Mouse (Mus musculus): ENCODE measurements around the gene Myl6b. TPM values are rescaled to one million over a fixed set of nuclear protein-coding genes. Genes with fewer than 3 reads are reported as not detected.

Myl6b gene
- 20.3 and 23.2 TPM in 2 replicates for polyA plus RNA-seq (2012; rRNA removed)

DNA sequence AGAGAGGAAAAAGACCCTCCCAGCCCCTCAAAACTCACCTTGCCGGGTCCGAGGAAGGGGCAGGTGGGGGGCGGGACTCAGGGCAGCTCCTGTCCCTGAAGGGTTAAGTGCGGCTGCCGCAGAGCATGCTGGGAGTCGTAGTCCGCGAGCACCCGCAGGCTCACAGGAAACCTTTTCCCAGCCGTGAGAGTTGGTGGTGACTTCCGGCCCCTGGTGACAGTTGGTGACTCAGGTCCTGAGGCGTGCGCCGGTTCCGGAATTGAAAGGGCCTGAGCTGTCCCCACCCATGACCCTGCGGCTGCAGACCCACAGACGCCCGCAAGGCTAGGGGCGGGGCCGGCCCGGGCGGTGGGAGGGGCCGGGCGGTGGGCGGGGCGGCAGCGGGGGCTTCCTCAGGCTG, at the start of gene Myl6b:
Gene Myl6b (minus strand): TSS at position 96 of the 400 bp plus-strand sequence.
- TF ChIP-seq POLR2A (IDR thresholded peaks at IDR 0.05; ENCODE audit: control insufficient read depth, low read depth, low read length) (peak; percentile 65), CTCF (IDR thresholded peaks at IDR 0.05; ENCODE audit: control insufficient read depth, insufficient read depth, insufficient replicate concordance, low read depth, low read length) (no peak)
- H3K27ac ChIP-seq (ENCODE audit: control insufficient read depth, insufficient read depth, low read depth, low read length) = peak within 1 kb of the TSS; percentile 81

DNA sequence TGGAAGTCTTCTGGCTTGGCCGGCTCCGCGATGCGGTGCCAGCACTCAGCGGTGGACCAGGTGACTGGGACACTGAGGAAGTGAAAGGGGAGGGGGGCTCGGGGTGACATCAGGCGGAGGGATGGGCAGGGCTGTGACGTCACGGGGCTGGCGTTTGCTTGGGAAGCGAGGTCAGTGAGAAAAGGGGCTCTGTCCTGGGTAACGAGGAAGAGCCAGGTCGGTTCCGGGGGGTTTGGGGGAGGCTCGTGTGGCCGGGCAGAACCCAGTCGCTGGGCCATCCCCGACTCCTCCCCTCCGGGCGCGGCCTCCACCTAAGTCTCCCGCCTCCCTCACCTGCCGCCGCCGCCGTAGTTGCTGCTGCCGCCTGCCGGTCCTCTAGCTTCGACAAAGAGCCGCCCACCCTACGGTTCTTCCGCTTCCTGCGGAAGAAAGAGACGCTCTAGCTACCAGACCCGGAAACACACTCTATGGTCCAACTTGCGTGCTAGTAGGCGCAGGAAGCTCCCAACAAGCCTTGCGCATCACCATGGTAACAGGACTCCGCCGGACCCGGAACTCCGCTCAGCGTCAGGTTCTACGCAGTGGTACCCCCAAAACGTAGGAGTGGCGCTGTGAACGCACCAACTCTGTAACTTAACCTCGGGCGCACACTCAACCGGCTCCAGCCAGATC, 49.0 kb upstream of the Myl6b start, which contains the start of gene Zc3h10:
Gene Zc3h10 (minus strand): TSS at position 414 of the 672 bp plus-strand sequence.
- Histone ChIP-seq H3K4me3 (ENCODE audit: control insufficient read depth, low read depth, low read length) (peak within 1 kb of the TSS; percentile 91), H3K27me3 (ENCODE audit: control insufficient read depth, insufficient read depth, low read length) (no peaks in the 10 kb centered on the region), H3K27ac (ENCODE audit: control insufficient read depth, insufficient read depth, low read depth, low read length) (peak within 1 kb of the TSS; percentile 96), H3K36me3 (ENCODE audit: control insufficient read depth, insufficient read depth, low read length) (peaks cover 11% of the 10 kb centered on the region), H3K4me1 (ENCODE audit: control insufficient read depth, insufficient read depth, low read length) (no peaks in the 10 kb centered on the region)
- TF ChIP-seq CTCF (IDR thresholded peaks at IDR 0.05; ENCODE audit: control insufficient read depth, insufficient read depth, insufficient replicate concordance, low read depth, low read length) = no peak
- TF ChIP-seq POLR2A (IDR thresholded peaks at IDR 0.05; ENCODE audit: control insufficient read depth, low read depth, low read length) = peak; percentile 67

More for the DNA sequence above, at the start of gene Myl6b:
- H3K4me1 ChIP-seq (ENCODE audit: control insufficient read depth, insufficient read depth, low read length) = peaks cover 26% of the 10 kb centered on the region
- H3K36me3 ChIP-seq (ENCODE audit: control insufficient read depth, insufficient read depth, low read length) = no peaks in the 10 kb centered on the region; the same call in 1 of the 2 replicates
- no peaks in the 10 kb centered on the region for H3K27me3 ChIP-seq (ENCODE audit: control insufficient read depth, insufficient read depth, low read length)
- peak within 1 kb of the TSS; percentile 91 for H3K4me3 ChIP-seq (ENCODE audit: control insufficient read depth, low read depth, low read length)

DNA sequence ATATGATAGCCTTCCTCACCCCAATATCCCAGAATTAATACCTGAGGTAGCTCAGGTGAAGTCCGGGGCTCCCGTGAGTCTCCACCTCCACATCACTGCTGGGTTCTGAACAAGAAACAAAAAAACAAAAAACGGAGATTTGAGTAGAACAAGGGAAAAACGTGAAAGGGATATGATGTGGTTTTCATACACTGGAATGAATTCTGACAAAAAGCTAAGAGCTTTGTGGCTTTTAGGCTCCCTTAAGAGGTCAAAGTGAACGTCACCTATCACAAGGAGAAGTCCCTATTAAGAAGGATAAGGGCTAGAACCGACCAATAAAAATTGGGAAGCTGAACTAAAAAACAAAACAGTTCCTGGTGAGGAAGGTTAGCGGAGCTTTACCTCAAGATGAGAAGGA, 48.3 kb upstream of the Myl6b start:
- TF ChIP-seq CTCF (IDR thresholded peaks at IDR 0.05; ENCODE audit: control insufficient read depth, insufficient read depth, insufficient replicate concordance, low read depth, low read length) (no peak), POLR2A (IDR thresholded peaks at IDR 0.05; ENCODE audit: control insufficient read depth, low read depth, low read length) (no peak)
- H3K27ac ChIP-seq (ENCODE audit: control insufficient read depth, insufficient read depth, low read depth, low read length) = peak overlapping the region; percentile 69

DNA sequence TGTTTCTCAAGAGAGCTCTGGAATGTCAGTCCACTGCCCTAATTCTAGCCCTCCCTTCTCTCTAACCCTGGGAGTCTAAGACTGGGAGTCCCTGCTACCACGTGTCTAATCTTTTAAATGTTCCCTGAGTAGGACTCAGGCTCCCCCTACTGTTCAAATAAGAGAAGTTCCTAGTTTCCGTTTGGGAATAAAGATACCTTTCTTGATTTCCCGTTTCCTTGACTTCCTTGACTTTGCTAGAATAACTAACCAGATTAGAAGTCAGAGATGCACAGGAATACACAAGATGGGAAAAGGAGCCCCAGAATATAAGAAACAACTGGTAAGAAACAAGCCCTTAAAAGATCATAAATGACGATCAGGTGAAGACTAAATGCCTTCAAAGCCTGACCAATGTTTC, 47.9 kb upstream of the Myl6b start:
- H3K27ac ChIP-seq (ENCODE audit: control insufficient read depth, insufficient read depth, low read depth, low read length) = no peak overlapping the region; the same call in 1 of the 2 replicates
- no peaks in the 10 kb centered on the region for H3K4me1 ChIP-seq (ENCODE audit: control insufficient read depth, insufficient read depth, low read length)
- peaks cover 11% of the 10 kb centered on the region for H3K36me3 ChIP-seq (ENCODE audit: control insufficient read depth, insufficient read depth, low read length)
- no peaks in the 10 kb centered on the region for H3K27me3 ChIP-seq (ENCODE audit: control insufficient read depth, insufficient read depth, low read length)
- peak overlapping the region; percentile 91; the same call in 1 of the 2 replicates for H3K4me3 ChIP-seq (ENCODE audit: control insufficient read depth, low read depth, low read length)
- TF ChIP-seq CTCF (IDR thresholded peaks at IDR 0.05; ENCODE audit: control insufficient read depth, insufficient read depth, insufficient replicate concordance, low read depth, low read length) (no peak), POLR2A (IDR thresholded peaks at IDR 0.05; ENCODE audit: control insufficient read depth, low read depth, low read length) (no peak)

More for the DNA sequence above, 48.3 kb upstream of the Myl6b start:
- Histone ChIP-seq H3K4me1 (ENCODE audit: control insufficient read depth, insufficient read depth, low read length) (no peaks in the 10 kb centered on the region), H3K4me3 (ENCODE audit: control insufficient read depth, low read depth, low read length) (peak overlapping the region; percentile 91), H3K27me3 (ENCODE audit: control insufficient read depth, insufficient read depth, low read length) (no peaks in the 10 kb centered on the region), H3K36me3 (ENCODE audit: control insufficient read depth, insufficient read depth, low read length) (peaks cover 11% of the 10 kb centered on the region)

DNA sequence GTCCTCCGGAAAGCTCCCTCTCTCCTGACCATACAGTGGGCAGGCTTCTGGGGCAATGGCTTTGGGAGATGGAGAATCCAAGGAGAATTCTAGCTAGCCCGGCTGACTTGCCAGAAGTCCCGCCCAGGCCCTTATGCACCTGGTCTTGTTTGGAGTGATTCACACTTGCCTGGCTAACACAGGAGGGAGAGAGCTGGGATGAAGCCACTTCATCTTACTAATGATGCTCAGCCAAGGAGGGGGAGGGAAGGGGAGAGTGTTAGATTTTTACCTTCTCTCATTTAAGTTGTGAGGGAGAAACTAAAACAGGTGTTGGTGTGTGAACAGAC, 47.0 kb upstream of the Myl6b start:
- H3K36me3 ChIP-seq (ENCODE audit: control insufficient read depth, insufficient read depth, low read length) = peaks cover 11% of the 10 kb centered on the region
- no peak overlapping the region for H3K27ac ChIP-seq (ENCODE audit: control insufficient read depth, insufficient read depth, low read depth, low read length)
- no peaks in the 10 kb centered on the region for H3K27me3 ChIP-seq (ENCODE audit: control insufficient read depth, insufficient read depth, low read length)
- H3K4me3 ChIP-seq (ENCODE audit: control insufficient read depth, low read depth, low read length) = peak overlapping the region; percentile 78
- H3K4me1 ChIP-seq (ENCODE audit: control insufficient read depth, insufficient read depth, low read length) = no peaks in the 10 kb centered on the region
- TF ChIP-seq POLR2A (IDR thresholded peaks at IDR 0.05; ENCODE audit: control insufficient read depth, low read depth, low read length) (no peak), CTCF (IDR thresholded peaks at IDR 0.05; ENCODE audit: control insufficient read depth, insufficient read depth, insufficient replicate concordance, low read depth, low read length) (no peak)

DNA sequence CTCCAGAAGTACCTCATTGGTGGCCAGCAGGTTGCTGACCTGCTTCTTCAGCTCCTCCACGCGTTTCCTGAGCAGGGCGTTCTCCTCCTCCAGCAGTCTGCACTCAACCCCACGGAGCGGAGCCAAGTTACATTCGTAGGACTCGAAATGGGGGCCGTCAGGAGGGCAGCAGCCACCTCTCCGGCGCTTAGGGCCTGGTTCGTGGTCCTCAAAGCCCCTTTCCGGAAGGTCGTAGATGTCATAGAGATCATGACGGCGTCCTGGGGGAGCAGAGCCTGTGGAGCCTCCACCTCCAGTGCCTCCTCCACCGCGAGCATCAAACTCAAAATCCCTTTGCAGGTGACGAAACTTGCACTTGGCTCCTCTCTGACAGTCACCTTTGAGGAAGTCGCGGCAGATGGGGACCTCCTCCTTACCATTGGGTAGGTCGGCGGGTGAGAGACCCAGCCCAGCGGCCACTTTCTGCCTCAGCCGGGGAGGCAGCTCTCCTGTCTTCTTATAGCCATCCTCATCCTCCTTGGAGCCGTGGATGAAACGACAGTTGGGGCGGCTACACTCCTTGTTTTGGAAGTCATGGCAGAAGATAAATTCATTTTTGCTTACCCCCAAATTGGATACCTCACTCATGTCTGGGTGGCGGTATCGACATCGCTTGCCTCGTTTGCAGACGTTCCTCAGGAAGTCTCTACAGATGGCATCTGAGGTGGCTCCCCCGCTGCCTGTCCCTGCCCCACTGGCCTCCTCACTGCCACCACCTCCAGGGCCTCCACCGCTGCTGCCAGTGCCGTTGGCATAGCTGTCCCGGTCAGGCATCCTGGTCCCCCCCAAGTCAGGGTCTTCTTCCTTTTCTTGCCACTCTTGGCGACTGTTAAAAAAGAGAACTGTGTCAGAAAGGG, 46.4 kb upstream of the Myl6b start:
- TF ChIP-seq CTCF (IDR thresholded peaks at IDR 0.05; ENCODE audit: control insufficient read depth, insufficient read depth, insufficient replicate concordance, low read depth, low read length) (no peak), POLR2A (IDR thresholded peaks at IDR 0.05; ENCODE audit: control insufficient read depth, low read depth, low read length) (no peak)
- Histone ChIP-seq H3K36me3 (ENCODE audit: control insufficient read depth, insufficient read depth, low read length) (peaks cover 11% of the 10 kb centered on the region), H3K27ac (ENCODE audit: control insufficient read depth, insufficient read depth, low read depth, low read length) (peak overlapping the region; percentile 68), H3K27me3 (ENCODE audit: control insufficient read depth, insufficient read depth, low read length) (no peaks in the 10 kb centered on the region), H3K4me1 (ENCODE audit: control insufficient read depth, insufficient read depth, low read length) (no peaks in the 10 kb centered on the region), H3K4me3 (ENCODE audit: control insufficient read depth, low read depth, low read length) (peak overlapping the region; percentile 78)

DNA sequence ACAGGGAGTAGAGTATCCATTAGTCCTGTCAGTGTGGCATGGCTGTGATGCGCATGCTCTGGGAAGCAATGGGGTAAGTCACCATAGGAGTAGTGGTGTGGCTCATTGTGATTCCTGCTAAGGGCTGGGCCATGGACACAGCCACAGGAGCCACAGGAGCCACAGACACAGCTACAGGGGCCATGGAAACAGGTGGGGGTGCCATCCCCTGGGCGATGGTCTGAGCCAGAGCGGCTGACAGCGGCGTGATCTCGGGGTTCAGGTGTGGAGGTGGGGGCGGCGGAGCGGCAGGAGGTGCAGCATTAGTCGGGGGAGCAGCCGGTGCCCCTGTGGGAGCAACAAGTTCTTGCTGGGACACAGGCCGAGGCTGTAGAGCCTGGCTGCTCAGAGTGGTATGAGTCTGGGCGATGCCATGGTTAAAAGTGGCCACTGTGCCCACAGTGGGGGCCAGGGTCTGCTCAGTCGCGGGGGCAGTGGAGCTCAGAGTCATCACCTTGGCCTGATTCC, 45.7 kb upstream of the Myl6b start:
- peak overlapping the region; percentile 78 for H3K4me3 ChIP-seq (ENCODE audit: control insufficient read depth, low read depth, low read length)
- H3K27me3 ChIP-seq (ENCODE audit: control insufficient read depth, insufficient read depth, low read length) = no peaks in the 10 kb centered on the region
- TF ChIP-seq POLR2A (IDR thresholded peaks at IDR 0.05; ENCODE audit: control insufficient read depth, low read depth, low read length) (peak; percentile 42; the same call in 1 of the 2 replicates), CTCF (IDR thresholded peaks at IDR 0.05; ENCODE audit: control insufficient read depth, insufficient read depth, insufficient replicate concordance, low read depth, low read length) (no peak)
- peaks cover 11% of the 10 kb centered on the region for H3K36me3 ChIP-seq (ENCODE audit: control insufficient read depth, insufficient read depth, low read length)
- H3K27ac ChIP-seq (ENCODE audit: control insufficient read depth, insufficient read depth, low read depth, low read length) = peak overlapping the region; percentile 68
- H3K4me1 ChIP-seq (ENCODE audit: control insufficient read depth, insufficient read depth, low read length) = no peaks in the 10 kb centered on the region
